Mouse (Mus musculus): ENCODE data around the gene Glra4. TPM values are rescaled to one million over a fixed set of nuclear protein-coding genes. Genes with fewer than 3 reads are reported as not detected.

The Glra4 gene
- total and polyA plus RNA-seq, 3 experiments, result not detected

DNA sequence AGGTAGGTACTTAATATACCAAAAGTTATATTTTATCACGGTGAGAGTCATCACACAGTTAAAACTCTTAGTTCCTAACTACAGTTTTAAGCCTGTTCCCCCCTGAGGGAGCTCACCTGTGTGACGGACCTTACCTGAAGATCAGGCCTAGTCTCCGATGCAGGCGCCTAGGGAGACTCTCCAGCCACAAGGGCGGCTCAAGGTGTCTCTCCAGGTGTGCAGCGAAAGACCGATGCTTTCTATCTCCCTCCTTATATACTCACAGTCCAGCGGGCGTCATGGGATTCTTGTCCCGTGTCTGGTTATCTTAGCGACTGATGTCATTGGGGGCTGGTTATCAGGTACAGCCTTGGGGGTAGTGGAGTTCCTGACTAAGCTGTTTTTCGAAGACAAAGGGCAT, 36.5 kb downstream of the Glra4 start, which contains the start of gene Morf4l2:
Gene Morf4l2 (minus strand): TSS at position 232 of the 400 bp plus-strand sequence.
- dilution Hi-C loops (cut with MboI; ENCODE audit: extremely low pct_ligation_motif_present, extremely low pct_unique_long_range_greater_than_20kb, low sequenced_read_pairs) (no loop called here), in situ Hi-C loops (cut with MboI; ENCODE audit: low pct_ligation_motif_present, low pct_unique_long_range_greater_than_20kb, low sequenced_read_pairs) (loop anchor here (10.0 to 25.0 kb wide), 2 partner anchors 119 to 269 kb away; no protein-coding TSS in a partner anchor)
- H3K9me3 ChIP-seq (replicated peaks; ENCODE audit: low read length), result no peaks in the 10 kb centered on the region
- TF ChIP-seq MAZ (IDR thresholded peaks at IDR 0.05; ENCODE audit: low read depth, low read length) (no peak), ZC3H11A (IDR thresholded peaks at IDR 0.05; ENCODE audit: low read depth, low read length) (no peak), IRF4 (IDR thresholded peaks at IDR 0.05; ENCODE audit: low read depth, low read length) (no peak), JUND (conservative IDR thresholded peaks at IDR 0.05; ENCODE audit: low read depth, low read length) (no peak), CTCF (conservative IDR thresholded peaks at IDR 0.05 in 1 of 2, IDR thresholded peaks at IDR 0.05 in 1 of 2; ENCODE audit: low read depth in 2 of 2, low read length in 2 of 2) (no peak), NRF1 (IDR thresholded peaks at IDR 0.05; ENCODE audit: low read depth, low read length) (no peak), MAX (IDR thresholded peaks at IDR 0.05; ENCODE audit: low read length) (no peak), USF1 (IDR thresholded peaks at IDR 0.05; ENCODE audit: low read depth, low read length) (no peak), UBTF (IDR thresholded peaks at IDR 0.05; ENCODE audit: low read depth, low read length) (no peak), HCFC1 (IDR thresholded peaks at IDR 0.05; ENCODE audit: low read depth, low read length) (no peak), ETS1 (conservative IDR thresholded peaks at IDR 0.05; ENCODE audit: low read depth, low read length) (no peak), MXI1 (IDR thresholded peaks at IDR 0.05; ENCODE audit: low read depth, low read length) (no peak), SIN3A (IDR thresholded peaks at IDR 0.05; ENCODE audit: low read length) (no peak), SMC3 (IDR thresholded peaks at IDR 0.05; ENCODE audit: low read depth, low read length) (no peak), BHLHE40 (IDR thresholded peaks at IDR 0.05; ENCODE audit: low read depth, low read length) (no peak), PAX5 (IDR thresholded peaks at IDR 0.05; ENCODE audit: low read length) (no peak)
- peak within 1 kb of the TSS; percentile 80 for H3K9ac ChIP-seq (ENCODE audit: insufficient read depth, low read depth)
- H3K79me2 ChIP-seq (replicated peaks; ENCODE audit: control insufficient read depth, extremely low read depth, insufficient read depth, poor library complexity, severe bottlenecking), result peaks cover 18% of the 10 kb centered on the region
- H3K4me2 ChIP-seq (ENCODE audit: insufficient read depth, low read depth, poor library complexity, severe bottlenecking), result peak within 1 kb of the TSS; percentile 75
- H3K27ac ChIP-seq (ENCODE audit: insufficient read depth, low read depth), result peak within 1 kb of the TSS; percentile 96; the same call in 1 of the 2 replicates
- H3K36me3 ChIP-seq (replicated peaks in 1 of 2; ENCODE audit: control insufficient read depth in 1 of 2, insufficient read depth in 1 of 2, low read length in 1 of 2), result peaks cover 3 to 13% of the 10 kb centered on the region in 2 experiments
- DNase-seq (ENCODE audit: extremely low read depth), result no peak
- no peaks in the 10 kb centered on the region for H3K27me3 ChIP-seq (replicated peaks)
- H3K4me3 ChIP-seq (replicated peaks in 1 of 3; ENCODE audit: low read depth in 2 of 3, low read length in 2 of 3, poor library complexity in 1 of 3), result peak within 1 kb of the TSS; percentile 58 to 85 (median 64)
- peaks cover 0 to 3% of the 10 kb centered on the region in 2 experiments; a peak in 1 of 4 replicates for H3K4me1 ChIP-seq (ENCODE audit: control insufficient read depth in 1 of 2, insufficient read depth in 2 of 2)

DNA sequence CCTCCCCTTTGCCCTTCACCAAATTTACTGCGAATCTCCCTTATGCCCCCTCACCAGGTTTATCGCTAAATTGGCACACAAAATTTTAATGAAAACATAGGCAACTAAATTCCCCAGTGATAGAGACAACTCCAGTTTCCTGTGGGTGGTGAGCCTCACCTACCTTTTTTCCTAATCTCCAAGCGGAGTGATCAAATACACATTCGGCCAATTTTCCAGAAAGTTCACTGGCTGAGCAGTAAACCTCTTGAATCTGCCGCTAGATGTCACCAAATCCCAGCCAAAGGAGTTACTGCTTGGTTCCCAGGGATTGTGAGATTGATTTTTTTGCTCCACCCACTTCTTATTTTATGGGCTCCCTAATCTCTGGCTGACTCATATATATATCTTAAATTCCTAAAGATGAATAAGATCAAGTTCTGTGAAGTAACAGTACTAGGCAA, 37.3 kb downstream of the Glra4 start:
- H3K27ac ChIP-seq (ENCODE audit: insufficient read depth, low read depth), result peak overlapping the region; percentile 96; the same call in 1 of the 2 replicates
- in situ Hi-C loops (cut with MboI; ENCODE audit: low pct_ligation_motif_present, low pct_unique_long_range_greater_than_20kb, low sequenced_read_pairs), result loop anchor here (10.0 to 25.0 kb wide), 2 partner anchors 118 to 270 kb away; no protein-coding TSS in a partner anchor
- DNase-seq (ENCODE audit: extremely low read depth), result peak; percentile 71
- peak overlapping the region; percentile 75 for H3K4me2 ChIP-seq (ENCODE audit: insufficient read depth, low read depth, poor library complexity, severe bottlenecking)
- H3K9me3 ChIP-seq (replicated peaks; ENCODE audit: low read length), result no peaks in the 10 kb centered on the region
- peak overlapping the region; percentile 80 for H3K9ac ChIP-seq (ENCODE audit: insufficient read depth, low read depth)
- no peaks in the 10 kb centered on the region for H3K27me3 ChIP-seq (replicated peaks)
- peaks cover 3 to 16% of the 10 kb centered on the region in 2 experiments for H3K36me3 ChIP-seq (replicated peaks in 1 of 2; ENCODE audit: control insufficient read depth in 1 of 2, insufficient read depth in 1 of 2, low read length in 1 of 2)
- dilution Hi-C loops (cut with MboI; ENCODE audit: extremely low pct_ligation_motif_present, extremely low pct_unique_long_range_greater_than_20kb, low sequenced_read_pairs), result no loop called here
- peaks cover 22% of the 10 kb centered on the region for H3K79me2 ChIP-seq (replicated peaks; ENCODE audit: control insufficient read depth, extremely low read depth, insufficient read depth, poor library complexity, severe bottlenecking)
- H3K4me1 ChIP-seq (ENCODE audit: control insufficient read depth in 1 of 2, insufficient read depth in 2 of 2), result peaks cover 0 to 3% of the 10 kb centered on the region in 2 experiments; a peak in 1 of 4 replicates
- peak overlapping the region; percentile 58 to 85 (median 64) for H3K4me3 ChIP-seq (replicated peaks in 1 of 3; ENCODE audit: low read depth in 2 of 3, low read length in 2 of 3, poor library complexity in 1 of 3)
- TF ChIP-seq MYC (IDR thresholded peaks at IDR 0.05; ENCODE audit: low read depth, low read length) (no peak), POLR2AphosphoS2 (IDR thresholded peaks at IDR 0.05; ENCODE audit: low read depth, low read length) (no peak), TBP (conservative IDR thresholded peaks at IDR 0.05; ENCODE audit: low read depth, low read length) (no peak), USF1 (IDR thresholded peaks at IDR 0.05; ENCODE audit: low read depth, low read length) (no peak), MAZ (IDR thresholded peaks at IDR 0.05; ENCODE audit: low read depth, low read length) (no peak), RCOR1 (conservative IDR thresholded peaks at IDR 0.05; ENCODE audit: low read depth, low read length) (no peak), JUND (conservative IDR thresholded peaks at IDR 0.05; ENCODE audit: low read depth, low read length) (no peak), POLR2A (IDR thresholded peaks at IDR 0.05; ENCODE audit: low read depth, low read length) (no peak), EP300 (IDR thresholded peaks at IDR 0.05; ENCODE audit: low read length) (no peak), E2F4 (IDR thresholded peaks at IDR 0.05; ENCODE audit: insufficient replicate concordance, low read depth, low read length) (no peak), MEF2A (IDR thresholded peaks at IDR 0.05; ENCODE audit: borderline replicate concordance, low read depth, low read length) (no peak), ZC3H11A (IDR thresholded peaks at IDR 0.05; ENCODE audit: low read depth, low read length) (no peak), TCF12 (IDR thresholded peaks at IDR 0.05; ENCODE audit: low read depth, low read length) (no peak), RAD21 (IDR thresholded peaks at IDR 0.05; ENCODE audit: low read depth, low read length) (peak; percentile 56), ZNF384 (IDR thresholded peaks at IDR 0.05; ENCODE audit: low read depth, low read length) (peak; percentile 74), HCFC1 (IDR thresholded peaks at IDR 0.05; ENCODE audit: low read depth, low read length) (no peak), PAX5 (IDR thresholded peaks at IDR 0.05; ENCODE audit: low read length) (no peak), IRF4 (IDR thresholded peaks at IDR 0.05; ENCODE audit: low read depth, low read length) (no peak), KAT2A (IDR thresholded peaks at IDR 0.05; ENCODE audit: insufficient replicate concordance, low read length) (no peak), SMC3 (IDR thresholded peaks at IDR 0.05; ENCODE audit: low read depth, low read length) (peak; percentile 17), ZMIZ1 (IDR thresholded peaks at IDR 0.05; ENCODE audit: low read depth, low read length) (no peak), NELFE (IDR thresholded peaks at IDR 0.05; ENCODE audit: low read depth, low read length) (no peak), CHD2 (IDR thresholded peaks at IDR 0.05; ENCODE audit: low read length) (no peak), SIN3A (IDR thresholded peaks at IDR 0.05; ENCODE audit: low read length) (no peak), CTCF (conservative IDR thresholded peaks at IDR 0.05 in 1 of 2, IDR thresholded peaks at IDR 0.05 in 1 of 2; ENCODE audit: low read depth in 2 of 2, low read length in 2 of 2) (peak; percentile 28 to 65; a peak in 2 of 4 replicates)
